Mouse (Mus musculus) megakaryocyte, embryonic 14.5 days (primary cell): ENCODE results near the gene Ttc27.

Source experiments
- FLI1 ChIP-seq: IDR thresholded peaks from 2 replicates; pipeline ENCODE4 v1.6.1; 2012; ENCODE audit warnings: low read length, inconsistent platforms, mixed read lengths
- GATA1 ChIP-seq: IDR thresholded peaks from 3 replicates; pipeline ENCODE4 v1.6.1; 2012; ENCODE audit warnings: mixed read lengths, low read length, inconsistent platforms, borderline replicate concordance

GRCm38 (mm10) chr17:74864790-74865548 lies 147.4 kb downstream of the Ttc27 start:
- TF ChIP-seq GATA1 (no peak), FLI1 (no peak)
